Mouse (Mus musculus): Measurements from ENCODE around the gene Hist1h3c. TPM values are rescaled to one million over a fixed set of nuclear protein-coding genes. Genes with fewer than 3 reads are reported as not detected.
"Not testable (repeated sequence)": the region's sequence is repeated elsewhere in the genome, so short reads cannot be mapped to it uniquely, and the experiment has no call there.

The Hist1h3c gene
- polyA plus RNA-seq, 1 experiment = 50.3 TPM

DNA sequence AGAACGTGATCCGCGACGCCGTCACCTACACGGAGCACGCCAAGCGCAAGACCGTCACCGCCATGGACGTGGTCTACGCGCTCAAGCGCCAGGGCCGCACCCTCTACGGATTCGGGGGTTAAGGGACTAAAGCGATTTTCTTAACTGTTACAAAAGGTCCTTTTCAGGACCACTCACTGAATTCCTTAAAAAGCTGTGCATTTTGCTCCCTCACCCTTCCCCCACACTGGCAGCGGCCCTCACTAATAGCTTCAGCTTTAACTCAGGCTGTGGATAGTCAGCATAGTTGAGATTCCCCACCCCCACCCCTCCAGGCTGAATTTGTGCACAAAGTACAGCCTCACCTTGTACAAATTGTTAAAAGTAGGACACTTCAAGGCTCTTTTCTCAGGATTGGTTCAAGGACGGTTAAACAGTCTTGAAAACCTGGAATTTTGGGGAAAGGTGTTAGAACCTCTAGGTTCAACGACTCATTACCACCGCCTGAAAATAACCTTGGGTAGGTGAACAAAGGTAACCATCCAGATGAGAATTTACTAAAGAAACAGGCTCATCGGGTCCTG lies 11.9 kb upstream of the Hist1h3c start:
- DNase-seq (ENCODE audit: low read depth in 1 of 2, low spot score in 2 of 2) = no peak
- 1% methylated on average over 18 of the region's 23 CpGs for WGBS
- Histone ChIP-seq H3K27me3 (ENCODE audit: control insufficient read depth, insufficient read depth, low read length) (no peaks in the 10 kb centered on the region), H3K36me3 (ENCODE audit: control insufficient read depth, insufficient read depth, low read length) (no peaks in the 10 kb centered on the region), H3K4me3 (ENCODE audit: extremely low read depth, insufficient read depth, insufficient read length) (peak overlapping the region; percentile 53), H3K27ac (ENCODE audit: insufficient read depth, low read length) (peak overlapping the region; percentile 88), H3K4me1 (ENCODE audit: control insufficient read depth, insufficient read depth, insufficient read length) (peaks cover 2% of the 10 kb centered on the region; the same call in 1 of the 2 replicates)
- no peak for TF ChIP-seq CTCF (IDR thresholded peaks at IDR 0.05; ENCODE audit: extremely low read depth, insufficient read depth, insufficient read length, insufficient replicate concordance)
- no peak for TF ChIP-seq POLR2A (IDR thresholded peaks at IDR 0.05; ENCODE audit: low read depth, low read length)

DNA sequence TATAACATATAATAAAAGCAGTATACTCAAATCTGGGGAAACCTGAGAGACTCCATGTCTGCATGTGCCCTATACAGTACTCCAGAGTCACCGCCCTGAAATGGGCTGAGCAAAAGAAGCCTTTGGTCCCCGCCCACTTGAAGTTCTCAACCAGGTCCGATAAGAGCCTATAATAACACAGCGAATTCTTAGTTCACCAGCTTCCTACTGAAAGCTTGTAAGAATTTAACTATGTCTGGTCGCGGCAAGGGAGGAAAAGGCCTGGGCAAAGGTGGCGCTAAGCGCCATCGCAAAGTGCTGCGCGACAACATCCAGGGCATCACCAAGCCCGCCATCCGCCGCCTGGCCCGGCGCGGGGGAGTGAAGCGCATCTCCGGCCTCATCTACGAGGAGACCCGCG lies 11.4 kb upstream of the Hist1h3c start, which contains the start of gene Hist1h4b:
TSS of gene Hist1h4b (plus strand) at position 224 of the 400 bp plus-strand sequence.
- peak; percentile 86 to 89 for DNase-seq (ENCODE audit: low read depth in 1 of 2, low spot score in 2 of 2)
- Histone ChIP-seq H3K4me3 (ENCODE audit: extremely low read depth, insufficient read depth, insufficient read length) (peak within 1 kb of the TSS; percentile 53), H3K27me3 (ENCODE audit: control insufficient read depth, insufficient read depth, low read length) (no peaks in the 10 kb centered on the region), H3K27ac (ENCODE audit: insufficient read depth, low read length) (peak within 1 kb of the TSS; percentile 88), H3K4me1 (ENCODE audit: control insufficient read depth, insufficient read depth, insufficient read length) (peaks cover 2% of the 10 kb centered on the region; the same call in 1 of the 2 replicates), H3K36me3 (ENCODE audit: control insufficient read depth, insufficient read depth, low read length) (no peaks in the 10 kb centered on the region)
- peak; percentile 89 for TF ChIP-seq POLR2A (IDR thresholded peaks at IDR 0.05; ENCODE audit: low read depth, low read length)
- TF ChIP-seq CTCF (IDR thresholded peaks at IDR 0.05; ENCODE audit: extremely low read depth, insufficient read depth, insufficient read length, insufficient replicate concordance) = no peak
- WGBS = under 1% methylated on average over 19 of the region's 22 CpGs

DNA sequence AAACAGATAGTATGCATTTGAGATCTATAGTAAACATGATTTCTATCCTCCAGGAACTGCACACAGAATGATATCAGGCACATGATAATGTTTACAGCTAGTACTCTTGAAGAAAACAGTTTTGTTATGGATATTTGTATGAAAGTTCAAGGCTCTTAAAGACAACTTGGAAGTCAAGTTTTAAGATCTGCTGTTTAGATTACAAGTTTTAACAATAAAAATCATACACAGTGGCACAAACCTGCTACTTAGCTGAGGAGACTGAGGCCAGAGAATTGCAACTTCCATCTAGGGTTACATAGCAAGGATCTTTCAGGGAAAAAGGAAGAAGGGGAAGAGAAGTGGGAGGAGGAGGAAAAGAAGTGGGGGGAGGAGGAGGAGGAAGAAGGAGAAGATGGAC lies 9.6 kb upstream of the Hist1h3c start:
- no peak for TF ChIP-seq POLR2A (IDR thresholded peaks at IDR 0.05; ENCODE audit: low read depth, low read length)
- TF ChIP-seq CTCF (IDR thresholded peaks at IDR 0.05; ENCODE audit: extremely low read depth, insufficient read depth, insufficient read length, insufficient replicate concordance) = no peak
- Histone ChIP-seq H3K27ac (ENCODE audit: insufficient read depth, low read length) (no peak overlapping the region), H3K4me3 (ENCODE audit: extremely low read depth, insufficient read depth, insufficient read length) (no peak overlapping the region), H3K36me3 (ENCODE audit: control insufficient read depth, insufficient read depth, low read length) (no peaks in the 10 kb centered on the region), H3K27me3 (ENCODE audit: control insufficient read depth, insufficient read depth, low read length) (no peaks in the 10 kb centered on the region), H3K4me1 (ENCODE audit: control insufficient read depth, insufficient read depth, insufficient read length) (peaks cover 2% of the 10 kb centered on the region; the same call in 1 of the 2 replicates)
- no peak for DNase-seq (ENCODE audit: low read depth in 1 of 2, low spot score in 2 of 2)

DNA sequence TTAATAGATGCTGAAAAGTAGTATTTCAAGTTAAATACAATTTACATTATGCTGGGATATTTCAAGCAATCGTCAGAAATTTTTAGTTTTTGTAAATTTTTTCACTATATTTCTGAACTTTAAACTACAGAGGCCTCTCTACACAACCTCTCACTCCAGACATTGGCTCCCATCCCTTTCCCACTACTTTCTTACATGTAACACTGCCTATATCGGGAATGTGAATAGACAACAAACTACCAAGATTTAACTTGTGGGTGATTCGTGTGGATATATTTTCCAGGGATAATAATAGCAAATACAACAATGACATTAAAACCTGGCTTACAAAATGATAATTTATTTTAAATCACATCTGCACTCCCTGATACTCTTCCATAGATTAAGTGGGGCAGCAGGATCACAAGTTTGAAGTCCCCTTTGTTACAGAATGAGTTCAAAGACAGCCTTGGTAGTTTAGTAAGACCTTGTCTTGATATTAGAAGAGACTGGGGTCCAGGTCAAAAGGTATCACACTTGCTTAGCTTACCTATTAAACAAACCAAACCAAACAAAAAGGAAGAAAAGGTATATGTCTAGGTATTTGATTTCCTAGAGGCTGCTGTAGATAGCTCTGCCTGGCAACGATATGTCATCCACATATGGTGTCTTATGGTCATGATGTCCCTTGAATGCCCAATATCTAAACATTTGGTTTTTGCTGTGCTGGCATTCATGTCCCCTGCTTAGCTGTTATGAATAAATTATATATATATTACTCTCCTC lies 8.1 kb upstream of the Hist1h3c start:
- Histone ChIP-seq H3K4me1 (ENCODE audit: control insufficient read depth, insufficient read depth, insufficient read length) (peaks cover 2% of the 10 kb centered on the region; the same call in 1 of the 2 replicates), H3K27ac (ENCODE audit: insufficient read depth, low read length) (no peak overlapping the region), H3K27me3 (ENCODE audit: control insufficient read depth, insufficient read depth, low read length) (no peaks in the 10 kb centered on the region), H3K4me3 (ENCODE audit: extremely low read depth, insufficient read depth, insufficient read length) (no peak overlapping the region), H3K36me3 (ENCODE audit: control insufficient read depth, insufficient read depth, low read length) (no peaks in the 10 kb centered on the region)
- no peak for TF ChIP-seq CTCF (IDR thresholded peaks at IDR 0.05; ENCODE audit: extremely low read depth, insufficient read depth, insufficient read length, insufficient replicate concordance)
- TF ChIP-seq POLR2A (IDR thresholded peaks at IDR 0.05; ENCODE audit: low read depth, low read length) = no peak
- no peak for DNase-seq (ENCODE audit: low read depth in 1 of 2, low spot score in 2 of 2)
- 71% methylated on average over 4 of the region's 4 CpGs for WGBS

DNA sequence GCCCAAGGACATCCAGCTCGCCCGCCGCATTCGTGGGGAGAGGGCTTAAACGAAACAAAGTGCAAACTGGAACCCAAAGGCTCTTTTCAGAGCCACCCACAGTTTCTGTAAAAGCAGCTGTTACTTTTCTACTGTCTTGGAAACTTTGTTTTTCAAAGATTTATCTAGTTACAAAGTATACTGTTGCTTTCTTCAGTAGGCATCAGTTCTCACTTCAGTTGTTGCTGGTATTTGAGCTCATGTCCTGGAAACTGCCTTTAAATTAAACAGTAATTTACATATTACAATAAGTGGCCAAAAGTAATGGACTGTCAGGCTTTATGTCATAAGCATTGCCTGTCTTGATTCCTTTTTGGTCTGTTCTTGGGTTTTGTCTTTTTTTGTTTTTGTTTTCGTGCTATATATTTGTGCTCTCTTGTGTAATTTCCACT lies 7.4 kb upstream of the Hist1h3c start:
- Histone ChIP-seq H3K4me1 (ENCODE audit: control insufficient read depth, insufficient read depth, insufficient read length) (peaks cover 2% of the 10 kb centered on the region; the same call in 1 of the 2 replicates), H3K36me3 (ENCODE audit: control insufficient read depth, insufficient read depth, low read length) (no peaks in the 10 kb centered on the region), H3K4me3 (ENCODE audit: extremely low read depth, insufficient read depth, insufficient read length) (no peak overlapping the region; the same call in 1 of the 2 replicates), H3K27me3 (ENCODE audit: control insufficient read depth, insufficient read depth, low read length) (no peaks in the 10 kb centered on the region), H3K27ac (ENCODE audit: insufficient read depth, low read length) (no peak overlapping the region)
- 12% methylated on average over 6 of the region's 6 CpGs for WGBS
- TF ChIP-seq CTCF (IDR thresholded peaks at IDR 0.05; ENCODE audit: extremely low read depth, insufficient read depth, insufficient read length, insufficient replicate concordance) = no peak
- TF ChIP-seq POLR2A (IDR thresholded peaks at IDR 0.05; ENCODE audit: low read depth, low read length) = no peak
- no peak for DNase-seq (ENCODE audit: low read depth in 1 of 2, low spot score in 2 of 2)

DNA sequence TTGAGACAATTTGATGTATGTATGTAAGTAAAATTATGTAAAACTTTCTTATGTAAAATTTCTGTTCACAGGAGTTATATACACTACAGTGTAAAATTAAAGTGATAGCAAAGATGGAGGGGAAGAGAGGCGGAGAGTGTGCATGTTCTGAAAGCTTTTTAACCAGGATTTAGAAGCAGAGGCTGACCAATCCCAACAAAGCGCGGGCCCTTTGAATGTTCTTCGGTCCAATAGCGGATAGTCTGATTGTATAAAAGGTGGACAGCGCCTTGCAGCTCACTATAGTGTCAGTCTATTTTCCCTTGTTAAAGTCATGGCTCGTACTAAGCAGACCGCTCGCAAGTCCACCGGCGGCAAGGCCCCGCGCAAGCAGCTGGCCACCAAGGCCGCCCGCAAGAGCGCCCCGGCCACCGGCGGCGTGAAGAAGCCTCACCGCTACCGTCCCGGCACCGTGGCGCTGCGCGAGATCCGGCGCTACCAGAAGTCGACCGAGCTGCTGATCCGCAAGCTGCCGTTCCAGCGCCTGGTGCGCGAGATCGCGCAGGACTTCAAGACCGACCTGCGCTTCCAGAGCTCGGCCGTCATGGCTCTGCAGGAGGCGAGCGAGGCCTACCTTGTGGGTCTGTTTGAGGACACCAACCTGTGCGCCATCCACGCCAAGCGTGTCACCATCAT lies 6.8 kb upstream of the Hist1h3c start, which contains the start of gene Hist1h3b:
TSS of gene Hist1h3b (plus strand) at position 201 of the 675 bp plus-strand sequence.
- not testable (repeated sequence) for H3K27me3 ChIP-seq (ENCODE audit: control insufficient read depth, insufficient read depth, low read length); H3K4me1 ChIP-seq (ENCODE audit: control insufficient read depth, insufficient read depth, insufficient read length); H3K36me3 ChIP-seq (ENCODE audit: control insufficient read depth, insufficient read depth, low read length)
- H3K27ac ChIP-seq (ENCODE audit: insufficient read depth, low read length) = peak within 1 kb of the TSS; percentile 89
- peak; percentile 73 to 84 for DNase-seq (ENCODE audit: low read depth in 1 of 2, low spot score in 2 of 2)
- H3K4me3 ChIP-seq (ENCODE audit: extremely low read depth, insufficient read depth, insufficient read length) = peak within 1 kb of the TSS; percentile 48
- WGBS = under 1% methylated on average over 18 of the region's 47 CpGs

Measured in spleen, adult 2 months (tissue).